Mouse (Mus musculus) midbrain, embryonic 12.5 days (tissue): ENCODE results near the gene Ece1. TPM values are rescaled to one million over a fixed set of nuclear protein-coding genes. Genes with fewer than 3 reads are reported as not detected.

Experiments
- ATAC-seq: fragments of 200-750 bp; cut with Nextera tagmentation; 2 replicates; pipeline ENCODE4 v1.8.0; 2017; ENCODE audit warnings: low read depth, moderate TSS enrichment, moderate library complexity; ENCODE audit not compliant: low FRiP score
- H3K27ac ChIP-seq: fragments of 300-500 bp; sonication (generic); replicated peaks from 2 replicates; pipeline ENCODE4 v1.5.1; 2016; ENCODE audit warnings: mild to moderate bottlenecking
- H3K27me3 ChIP-seq: fragments of 300-500 bp; sonication (generic); 2 replicates; pipeline ENCODE4 v1.6.1; 2016; ENCODE audit warnings: mild to moderate bottlenecking
- H3K36me3 ChIP-seq: fragments of 300-500 bp; sonication (generic); 2 replicates; pipeline ENCODE4 v1.6.1; 2016
- H3K4me1 ChIP-seq: fragments of 300-500 bp; sonication (generic); 2 replicates; pipeline ENCODE4 v1.6.1; 2016
- H3K4me2 ChIP-seq: fragments of 300-500 bp; sonication (generic); replicated peaks from 2 replicates; pipeline ENCODE4 v1.6.1; 2016; ENCODE audit warnings: mild to moderate bottlenecking, moderate library complexity
- H3K4me3 ChIP-seq: fragments of 300-500 bp; sonication (generic); 2 replicates; pipeline ENCODE4 v1.5.1; 2016; ENCODE audit warnings: mild to moderate bottlenecking
- H3K9ac ChIP-seq: fragments of 300-500 bp; sonication (generic); replicated peaks from 2 replicates; pipeline ENCODE4 v1.6.1; 2016; ENCODE audit warnings: mild to moderate bottlenecking, moderate library complexity
- H3K9me3 ChIP-seq: fragments of 300-500 bp; sonication (generic); 2 replicates; pipeline ENCODE4 v1.6.1; 2016; ENCODE audit warnings: mild to moderate bottlenecking
- WGBS: fragments of 180-500 bp; shearing (Covaris S2); methylation state at CpG from one replicate; pipeline ENCODE4 v1.1.7; 2016; 5-methylcytosine and 5-hydroxymethylcytosine counted together
- polyA plus RNA-seq: library from polyadenylated mRNA; unstranded; fragments of >200 nt; fragmentation: Nextera tagmentation; extraction: Ambion mirVana; gene quantifications from 2 replicates; pipeline ENCODE4 v1.2.1, GENCODE M21; 2016

Ece1 gene
- polyA plus RNA-seq, 1 experiment from 2014 or later = 17.8 TPM

DNA sequence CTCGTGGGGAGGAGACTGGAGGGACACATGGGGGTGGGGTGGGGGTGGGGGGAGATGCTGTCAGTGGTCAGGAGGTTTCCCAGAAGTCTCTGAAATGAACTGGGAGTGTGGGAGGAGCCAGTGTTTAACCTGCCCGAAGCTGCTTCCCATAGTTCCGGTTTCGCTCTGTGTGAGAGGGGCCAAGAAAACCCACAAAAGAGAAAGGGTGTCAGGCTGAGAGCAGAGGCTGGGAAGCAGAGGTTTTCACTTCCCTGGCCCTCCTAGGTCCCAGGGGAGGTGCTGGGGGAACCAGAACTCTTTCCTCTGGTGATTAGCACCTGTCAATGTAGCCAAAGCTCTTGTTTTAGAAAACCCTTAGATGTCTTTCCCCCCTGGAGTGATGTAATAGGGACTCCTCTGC lies 47.4 kb downstream of the Ece1 start:
- Histone ChIP-seq H3K9ac (no peak overlapping the region), H3K36me3 (no peaks in the 10 kb centered on the region), H3K27me3 (peaks cover 11% of the 10 kb centered on the region), H3K4me1 (peaks cover 21% of the 10 kb centered on the region), H3K4me2 (no peak overlapping the region), H3K9me3 (no peaks in the 10 kb centered on the region), H3K4me3 (no peak overlapping the region), H3K27ac (no peak overlapping the region)
- no peak for ATAC-seq
- 60% methylated on average over 4 of the region's 4 CpGs for WGBS

DNA sequence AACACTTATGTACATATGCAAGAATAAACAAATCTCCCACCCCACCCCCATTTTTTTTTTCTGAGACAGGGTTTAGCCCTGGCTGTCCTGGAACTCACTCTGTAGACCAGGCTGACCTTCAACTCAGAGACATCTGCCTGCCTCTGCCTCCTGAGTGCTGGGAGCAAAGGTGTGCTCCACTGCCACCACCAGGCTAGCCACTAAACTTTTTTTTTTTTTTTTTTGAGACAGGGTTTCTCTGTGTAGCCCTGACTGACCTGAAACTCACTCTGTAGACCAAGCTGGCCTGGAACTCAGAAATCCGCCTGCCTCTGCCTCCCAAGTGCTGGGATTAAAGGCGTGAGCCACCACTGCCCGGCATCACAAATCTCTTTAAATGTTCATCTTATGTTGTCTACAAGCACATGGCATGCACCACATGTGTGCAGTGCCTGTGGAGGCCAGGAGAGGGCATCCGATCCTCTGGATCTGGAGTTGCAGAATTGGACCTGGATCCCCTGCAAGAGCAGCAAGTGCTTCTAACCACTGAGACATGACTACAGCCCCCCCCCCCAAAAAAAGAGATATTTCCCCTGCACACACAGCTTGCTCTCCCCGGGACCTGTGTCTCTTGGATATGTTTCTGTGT lies 48.5 kb downstream of the Ece1 start:
- Histone ChIP-seq H3K36me3 (no peaks in the 10 kb centered on the region), H3K27me3 (peaks cover 19% of the 10 kb centered on the region), H3K27ac (no peak overlapping the region), H3K4me1 (peaks cover 15% of the 10 kb centered on the region), H3K9ac (no peak overlapping the region), H3K4me3 (no peak overlapping the region), H3K4me2 (no peak overlapping the region), H3K9me3 (no peaks in the 10 kb centered on the region)
- ATAC-seq = no peak
- WGBS = 90% methylated on average over 5 of the region's 5 CpGs

DNA sequence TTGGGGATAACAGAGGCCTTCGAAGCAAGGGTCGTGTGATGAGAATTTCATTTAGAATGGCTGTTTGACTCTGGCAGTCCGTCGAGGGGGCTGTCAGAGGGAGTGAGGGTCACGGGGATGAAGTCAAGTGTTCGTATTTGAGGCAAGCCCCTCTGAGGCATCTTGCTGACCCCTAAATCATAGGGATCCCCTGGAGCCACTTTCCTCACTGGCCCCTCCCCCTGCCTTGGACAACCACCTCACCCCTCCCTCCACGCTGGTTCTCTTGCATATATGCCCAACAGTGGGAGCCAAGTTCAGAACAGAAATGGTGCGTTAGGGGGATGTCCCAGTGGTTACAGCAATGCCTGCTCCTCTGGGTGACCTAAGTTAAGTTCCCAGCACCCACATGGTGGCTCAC lies 49.6 kb downstream of the Ece1 start:
- Histone ChIP-seq H3K9ac (no peak overlapping the region), H3K4me2 (no peak overlapping the region), H3K36me3 (no peaks in the 10 kb centered on the region), H3K27ac (no peak overlapping the region), H3K4me3 (no peak overlapping the region), H3K9me3 (no peaks in the 10 kb centered on the region), H3K4me1 (peaks cover 15% of the 10 kb centered on the region), H3K27me3 (peaks cover 19% of the 10 kb centered on the region)
- WGBS = 92% methylated on average over 8 of the region's 8 CpGs
- ATAC-seq = no peak

DNA sequence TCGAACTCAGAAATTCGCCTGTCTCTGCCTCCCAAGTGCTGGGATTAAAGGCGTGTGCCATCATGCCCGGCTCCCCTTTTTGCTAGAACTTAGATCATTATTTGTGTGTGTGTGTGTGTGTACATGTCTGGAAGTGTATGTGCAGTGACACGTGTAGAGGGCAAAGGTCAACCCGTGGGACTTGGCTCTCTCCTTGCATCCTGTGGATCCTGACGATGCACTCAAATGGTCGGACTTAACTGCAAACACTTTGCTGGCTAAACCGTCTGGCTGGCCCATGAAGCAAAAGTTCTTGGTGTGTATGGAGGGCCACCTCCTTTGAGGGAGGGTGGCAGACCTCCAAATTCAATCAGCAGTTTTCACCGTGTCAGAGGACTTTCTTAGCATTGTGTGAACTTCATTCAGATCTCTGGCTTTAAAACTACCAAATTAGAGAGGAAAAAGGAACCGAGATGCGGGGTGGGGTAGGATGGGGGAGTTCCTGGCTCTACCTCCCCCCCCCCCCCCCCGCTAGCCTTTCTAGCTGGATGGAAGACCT lies 50.8 kb downstream of the Ece1 start:
- H3K4me1 ChIP-seq = peaks cover 25% of the 10 kb centered on the region
- peak overlapping the region; percentile 95 for H3K4me2 ChIP-seq
- H3K9me3 ChIP-seq = no peaks in the 10 kb centered on the region
- peak overlapping the region; percentile 49 for H3K4me3 ChIP-seq
- WGBS = 51% methylated on average over 12 of the region's 13 CpGs
- ATAC-seq = no peak; the same call in 1 of the 2 replicates
- no peaks in the 10 kb centered on the region for H3K36me3 ChIP-seq
- H3K27ac ChIP-seq = no peak overlapping the region
- H3K9ac ChIP-seq = peak overlapping the region; percentile 60
- peaks cover 28% of the 10 kb centered on the region for H3K27me3 ChIP-seq

DNA sequence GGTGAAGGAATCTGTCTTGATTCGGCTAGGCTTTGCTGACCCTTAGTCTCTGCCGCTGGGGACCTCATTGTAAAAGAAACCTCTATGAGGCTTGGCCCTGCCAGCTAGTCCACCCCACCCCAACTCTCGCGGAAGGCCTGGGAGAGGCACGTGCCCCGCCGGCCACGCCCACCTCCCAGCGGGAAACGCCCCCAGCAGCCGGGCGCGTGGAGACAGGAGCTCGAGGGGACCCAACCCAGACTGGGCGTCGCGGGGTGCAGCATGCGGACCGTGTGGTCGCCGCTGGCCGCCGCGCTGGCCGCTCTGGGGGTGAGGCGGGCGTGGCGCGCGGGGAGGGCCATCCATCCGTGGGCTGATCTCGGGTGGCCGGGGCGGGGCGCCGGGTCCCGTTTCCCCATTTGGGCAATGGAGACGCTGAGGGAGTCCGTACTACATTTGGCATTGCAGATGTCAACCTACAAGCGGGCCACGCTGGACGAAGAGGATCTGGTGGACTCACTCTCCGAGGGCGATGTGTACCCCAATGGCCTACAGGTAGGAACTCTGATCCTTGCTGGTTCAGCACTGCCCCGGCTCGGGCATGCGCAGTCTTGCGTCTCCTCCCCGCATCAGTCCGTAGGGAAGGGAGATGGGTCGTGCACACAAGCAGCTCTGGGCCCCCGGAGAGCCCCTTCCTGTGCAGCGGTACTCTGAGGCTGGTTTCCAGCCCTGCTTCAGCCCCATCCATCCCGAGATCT lies 51.5 kb downstream of the Ece1 start:
- Histone ChIP-seq H3K36me3 (no peaks in the 10 kb centered on the region), H3K27me3 (peaks cover 28% of the 10 kb centered on the region), H3K9me3 (no peaks in the 10 kb centered on the region), H3K27ac (no peak overlapping the region), H3K4me1 (peaks cover 31% of the 10 kb centered on the region), H3K9ac (peak overlapping the region; percentile 60), H3K4me2 (peak overlapping the region; percentile 95), H3K4me3 (peak overlapping the region; percentile 49)
- peak; percentile 69 for ATAC-seq
- 1% methylated on average over 50 of the region's 54 CpGs for WGBS

DNA sequence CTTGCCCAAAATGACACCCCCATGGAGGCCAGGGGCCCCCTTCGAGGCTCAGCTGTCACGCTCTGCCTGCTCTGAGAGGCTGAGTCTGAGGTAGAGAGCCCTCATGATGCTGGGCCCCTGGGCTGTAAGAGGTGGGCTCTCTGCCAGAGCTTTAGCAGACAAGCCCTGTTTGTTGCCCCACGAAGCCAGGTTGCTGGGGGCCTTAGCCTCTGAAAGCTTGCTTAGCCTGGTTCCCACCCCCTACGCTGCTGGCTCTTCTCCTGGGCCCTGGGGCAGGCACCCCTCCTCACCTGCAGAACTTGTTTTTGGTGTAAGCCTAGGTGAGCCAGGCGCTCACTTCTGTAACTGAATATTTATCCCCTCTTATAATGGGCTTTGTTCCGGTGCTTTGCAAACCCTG lies 55.6 kb downstream of the Ece1 start:
- no peak for ATAC-seq
- 52% methylated on average over 6 of the region's 6 CpGs for WGBS
- H3K4me3 ChIP-seq = no peak overlapping the region
- no peak overlapping the region for H3K9ac ChIP-seq
- H3K4me1 ChIP-seq = peaks cover 55% of the 10 kb centered on the region
- H3K4me2 ChIP-seq = peak overlapping the region; percentile 6; the same call in 1 of the 2 replicates
- no peaks in the 10 kb centered on the region for H3K9me3 ChIP-seq
- H3K27ac ChIP-seq = no peak overlapping the region
- H3K36me3 ChIP-seq = no peaks in the 10 kb centered on the region
- H3K27me3 ChIP-seq = peaks cover 31% of the 10 kb centered on the region

DNA sequence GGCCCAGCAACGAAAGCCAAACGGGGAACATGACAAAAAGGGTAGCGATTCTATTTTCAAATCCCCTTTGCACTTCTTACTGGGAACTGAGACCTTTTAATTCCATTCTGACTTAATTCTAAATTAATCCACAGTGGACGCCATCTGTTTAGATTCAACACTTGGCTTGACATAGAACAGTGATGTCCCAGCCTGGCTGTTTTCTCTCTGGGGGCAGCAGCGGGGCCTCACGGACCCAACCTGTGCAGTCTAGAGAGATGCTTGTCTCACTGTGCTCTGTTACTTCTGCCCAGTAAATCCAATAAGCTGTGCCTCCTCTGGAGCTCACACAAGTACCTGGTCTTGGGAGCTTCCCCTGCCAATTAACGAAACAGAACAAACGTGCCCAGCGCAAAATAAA lies 56.5 kb downstream of the Ece1 start:
- H3K4me2 ChIP-seq = peak overlapping the region; percentile 6; the same call in 1 of the 2 replicates
- peaks cover 30% of the 10 kb centered on the region for H3K27me3 ChIP-seq
- H3K9ac ChIP-seq = 0 out of 2 replicates have a peak overlapping the region, but pooled peaks have one; percentile 11
- WGBS = 44% methylated on average over 9 of the region's 9 CpGs
- H3K4me1 ChIP-seq = peaks cover 47% of the 10 kb centered on the region
- no peak for ATAC-seq
- no peaks in the 10 kb centered on the region for H3K36me3 ChIP-seq
- no peak overlapping the region for H3K4me3 ChIP-seq
- peak overlapping the region; percentile 55; the same call in 1 of the 2 replicates for H3K27ac ChIP-seq
- H3K9me3 ChIP-seq = no peaks in the 10 kb centered on the region

DNA sequence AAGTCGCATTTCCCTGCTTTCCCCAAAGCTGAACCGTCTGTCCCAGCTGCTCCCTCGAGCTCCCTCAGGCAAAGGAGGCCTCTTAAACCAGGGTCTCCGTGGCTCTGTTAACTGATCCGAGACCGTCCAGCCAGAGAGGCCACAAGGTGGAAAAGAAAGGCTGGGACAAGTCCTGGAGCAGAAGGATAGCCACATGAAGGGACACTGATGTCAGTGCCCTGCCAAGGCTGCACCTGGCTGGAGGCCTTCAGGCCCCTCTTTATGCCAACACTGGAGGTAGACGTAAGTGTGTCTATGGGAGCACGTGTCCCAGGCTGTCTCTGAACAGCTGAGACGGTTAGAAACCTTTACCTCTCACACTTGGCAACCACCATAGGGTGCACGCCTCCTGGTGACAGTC lies 57.1 kb downstream of the Ece1 start:
- H3K36me3 ChIP-seq = no peaks in the 10 kb centered on the region
- ATAC-seq = no peak
- 0 out of 2 replicates have a peak overlapping the region, but pooled peaks have one; percentile 2 for H3K9ac ChIP-seq
- H3K9me3 ChIP-seq = no peaks in the 10 kb centered on the region
- H3K27me3 ChIP-seq = peaks cover 24% of the 10 kb centered on the region
- peak overlapping the region; percentile 55; the same call in 1 of the 2 replicates for H3K27ac ChIP-seq
- peaks cover 41% of the 10 kb centered on the region for H3K4me1 ChIP-seq
- H3K4me3 ChIP-seq = no peak overlapping the region
- H3K4me2 ChIP-seq = no peak overlapping the region
- 46% methylated on average over 10 of the region's 10 CpGs for WGBS

DNA sequence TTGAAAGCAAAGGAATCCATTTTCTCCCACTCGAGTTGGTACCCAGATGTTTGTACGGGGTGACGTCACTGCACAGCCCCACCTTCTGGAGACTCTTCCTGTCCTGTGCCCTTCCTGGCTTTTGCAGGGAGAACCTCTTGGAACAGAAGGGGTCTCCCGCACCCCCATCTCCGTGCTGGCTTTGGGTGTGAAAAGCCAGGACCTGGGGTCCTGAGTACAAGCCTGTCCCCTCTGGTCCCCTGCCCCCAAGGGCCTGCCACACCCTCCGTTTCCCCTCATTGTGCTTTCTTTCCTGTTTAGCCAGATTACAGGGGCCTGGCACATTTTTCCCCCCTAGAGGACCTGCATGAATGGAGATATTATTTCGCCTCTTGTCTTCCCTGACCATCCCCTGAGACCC lies 58.0 kb downstream of the Ece1 start:
- Histone ChIP-seq H3K36me3 (no peaks in the 10 kb centered on the region), H3K27me3 (peaks cover 15% of the 10 kb centered on the region), H3K9me3 (no peaks in the 10 kb centered on the region), H3K4me2 (no peak overlapping the region), H3K4me1 (peaks cover 41% of the 10 kb centered on the region), H3K4me3 (no peak overlapping the region), H3K27ac (peak overlapping the region; percentile 68), H3K9ac (no peak overlapping the region)
- WGBS = 26% methylated on average over 7 of the region's 7 CpGs
- no peak for ATAC-seq

DNA sequence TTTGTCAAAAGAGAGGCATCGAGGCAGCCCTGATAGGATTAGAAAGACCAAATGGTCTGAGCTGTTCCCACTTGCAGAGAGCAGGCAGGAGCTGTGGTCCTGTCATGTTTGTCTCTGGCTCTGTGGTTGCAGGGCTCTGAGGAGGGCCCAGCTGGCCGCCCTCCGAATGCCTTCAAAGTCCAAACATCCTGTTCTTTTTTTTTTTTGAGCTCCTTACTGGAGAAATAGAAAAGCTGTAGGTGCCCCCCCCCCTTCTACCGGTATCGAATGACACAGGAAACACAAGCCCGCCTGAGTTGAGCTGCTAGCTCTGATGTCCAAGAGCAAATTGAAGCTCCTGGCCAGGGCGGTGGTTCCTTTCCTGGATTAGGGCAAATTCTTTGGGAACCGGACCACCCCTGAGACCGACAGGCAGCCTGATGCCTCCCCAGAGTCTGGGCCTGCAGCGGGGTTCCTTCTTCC lies 58.5 kb downstream of the Ece1 start:
- peak overlapping the region; percentile 68 for H3K27ac ChIP-seq
- no peak overlapping the region; the same call in 1 of the 2 replicates for H3K9ac ChIP-seq
- H3K4me3 ChIP-seq = no peak overlapping the region
- H3K9me3 ChIP-seq = no peaks in the 10 kb centered on the region
- WGBS = 9% methylated on average over 10 of the region's 10 CpGs
- peaks cover 12% of the 10 kb centered on the region for H3K27me3 ChIP-seq
- 0 out of 2 replicates have a peak overlapping the region, but pooled peaks have one; percentile 13 for H3K4me2 ChIP-seq
- H3K4me1 ChIP-seq = peaks cover 41% of the 10 kb centered on the region
- ATAC-seq = no peak
- no peaks in the 10 kb centered on the region for H3K36me3 ChIP-seq

DNA sequence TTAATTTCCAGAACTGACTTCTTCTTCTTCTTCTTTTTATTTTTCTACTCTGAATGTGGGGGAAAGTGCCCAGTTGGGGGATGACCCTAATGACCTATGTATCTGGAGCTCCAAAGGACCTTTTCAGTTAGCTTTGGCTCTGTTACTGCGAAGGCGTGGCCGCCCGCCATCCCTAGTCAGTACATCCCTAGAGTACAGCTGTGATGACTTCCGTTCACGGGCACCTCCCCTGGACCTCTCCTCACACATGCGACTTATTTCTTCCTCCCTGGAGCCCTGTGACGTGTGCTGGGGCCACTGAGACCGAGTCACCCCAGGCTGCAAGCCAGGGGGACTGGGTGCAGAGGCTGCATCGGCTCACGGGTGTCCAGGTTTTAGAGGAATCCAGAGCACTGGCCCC lies 59.5 kb downstream of the Ece1 start:
- H3K4me3 ChIP-seq = no peak overlapping the region
- H3K27me3 ChIP-seq = peaks cover 12% of the 10 kb centered on the region
- H3K27ac ChIP-seq = no peak overlapping the region
- peaks cover 41% of the 10 kb centered on the region for H3K4me1 ChIP-seq
- H3K9me3 ChIP-seq = no peaks in the 10 kb centered on the region
- 91% methylated on average over 11 of the region's 11 CpGs for WGBS
- no peaks in the 10 kb centered on the region for H3K36me3 ChIP-seq
- H3K9ac ChIP-seq = no peak overlapping the region
- no peak for ATAC-seq
- no peak overlapping the region for H3K4me2 ChIP-seq

DNA sequence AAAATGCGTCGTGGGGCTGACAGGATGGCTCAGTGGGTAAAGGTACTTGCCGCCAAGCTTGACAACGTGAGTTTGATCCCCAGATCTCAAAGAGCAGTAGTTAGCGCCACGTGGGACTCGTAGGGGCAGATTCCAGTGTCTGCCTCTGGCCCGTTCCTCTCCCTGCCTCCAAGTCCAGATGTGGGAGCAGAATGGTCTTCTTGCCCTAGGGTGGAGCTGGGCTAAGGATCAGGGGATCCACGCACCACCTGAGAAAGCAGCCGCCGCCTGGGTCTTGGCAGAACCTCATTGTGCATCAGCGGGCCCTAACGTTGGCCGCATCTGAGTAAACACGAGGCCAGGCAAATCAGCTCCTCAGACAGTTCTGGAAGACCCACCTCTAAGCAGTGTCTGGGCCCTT lies 61.0 kb downstream of the Ece1 start:
- Histone ChIP-seq H3K27me3 (peaks cover 3% of the 10 kb centered on the region; the same call in 1 of the 2 replicates), H3K9ac (no peak overlapping the region), H3K4me2 (no peak overlapping the region), H3K4me3 (no peak overlapping the region), H3K4me1 (peaks cover 29% of the 10 kb centered on the region), H3K27ac (no peak overlapping the region), H3K36me3 (no peaks in the 10 kb centered on the region), H3K9me3 (no peaks in the 10 kb centered on the region)
- no peak for ATAC-seq
- WGBS = 88% methylated on average over 15 of the region's 15 CpGs
